Mouse (Mus musculus): ENCODE measurements around the gene Wdr73. TPM values are rescaled to one million over a fixed set of nuclear protein-coding genes. Genes with fewer than 3 reads are reported as not detected.

Gene Wdr73
- polyA plus RNA-seq, 1 experiment from 2014 or later = 33.4 TPM

GRCm38 (mm10) chr7:80885666-80886065 lies 15.4 kb downstream of the Wdr73 start:
- ATAC-seq = no peak
- Histone ChIP-seq H3K4me2 (ENCODE audit: low read depth, low read length) (no peak overlapping the region), H3K4me3 (ENCODE audit: low read length) (no peak overlapping the region), H3K27ac (ENCODE audit: low read length) (no peak overlapping the region), H3K27me3 (replicated peaks; ENCODE audit: control insufficient read depth, insufficient read depth, low read length) (no peaks in the 10 kb centered on the region), H3K9ac (ENCODE audit: low read depth, low read length) (no peak overlapping the region), H3K4me1 (ENCODE audit: control insufficient read depth, insufficient read depth, low read length) (peaks cover 9% of the 10 kb centered on the region; the same call in 1 of the 2 replicates), H3K9me3 (ENCODE audit: control insufficient read depth, low read length) (no peaks in the 10 kb centered on the region), H3K36me3 (ENCODE audit: control insufficient read depth, insufficient read depth, low read length) (no peaks in the 10 kb centered on the region)
- WGBS = 28% methylated on average over 1 of the region's 1 CpGs

- ATAC-seq = peak; percentile 93
- no peak overlapping the region for H3K27ac ChIP-seq (ENCODE audit: low read length)
- H3K9me3 ChIP-seq (ENCODE audit: control insufficient read depth, low read length) = no peaks in the 10 kb centered on the region
- peak overlapping the region; percentile 34 for H3K4me3 ChIP-seq (ENCODE audit: low read length)
- no peaks in the 10 kb centered on the region for H3K36me3 ChIP-seq (ENCODE audit: control insufficient read depth, insufficient read depth, low read length)
- no peaks in the 10 kb centered on the region for H3K27me3 ChIP-seq (replicated peaks; ENCODE audit: control insufficient read depth, insufficient read depth, low read length)
- peaks cover 6% of the 10 kb centered on the region; the same call in 1 of the 2 replicates for H3K4me1 ChIP-seq (ENCODE audit: control insufficient read depth, insufficient read depth, low read length)
- peak overlapping the region; percentile 48 for H3K9ac ChIP-seq (ENCODE audit: low read depth, low read length)
- WGBS = 19% methylated on average over 14 of the region's 14 CpGs
- H3K4me2 ChIP-seq (ENCODE audit: low read depth, low read length) = peak overlapping the region; percentile 49
Measured at GRCm38 (mm10) chr7:80882830-80883505, 18.1 kb downstream of the Wdr73 start.

- H3K27me3 ChIP-seq (replicated peaks; ENCODE audit: control insufficient read depth, insufficient read depth, low read length) = no peaks in the 10 kb centered on the region
- H3K9ac ChIP-seq (ENCODE audit: low read depth, low read length) = no peak overlapping the region
- H3K4me1 ChIP-seq (ENCODE audit: control insufficient read depth, insufficient read depth, low read length) = no peaks in the 10 kb centered on the region
- 53% methylated on average over 37 of the region's 37 CpGs for WGBS
- peaks cover 14% of the 10 kb centered on the region for H3K36me3 ChIP-seq (ENCODE audit: control insufficient read depth, insufficient read depth, low read length)
- H3K4me2 ChIP-seq (ENCODE audit: low read depth, low read length) = no peak overlapping the region
- no peak overlapping the region for H3K27ac ChIP-seq (ENCODE audit: low read length)
- no peak overlapping the region for H3K4me3 ChIP-seq (ENCODE audit: low read length)
- ATAC-seq = 0 out of 2 replicates have a peak, but pooled peaks have one; percentile 24
- no peaks in the 10 kb centered on the region for H3K9me3 ChIP-seq (ENCODE audit: control insufficient read depth, low read length)
Measured at GRCm38 (mm10) chr7:80875727-80876126, 25.3 kb downstream of the Wdr73 start.

GRCm38 (mm10) chr7:80873631-80874030 lies 27.4 kb downstream of the Wdr73 start:
- Histone ChIP-seq H3K9ac (ENCODE audit: low read depth, low read length) (no peak overlapping the region), H3K4me3 (ENCODE audit: low read length) (no peak overlapping the region), H3K27me3 (replicated peaks; ENCODE audit: control insufficient read depth, insufficient read depth, low read length) (no peaks in the 10 kb centered on the region), H3K9me3 (ENCODE audit: control insufficient read depth, low read length) (no peaks in the 10 kb centered on the region), H3K4me1 (ENCODE audit: control insufficient read depth, insufficient read depth, low read length) (no peaks in the 10 kb centered on the region), H3K36me3 (ENCODE audit: control insufficient read depth, insufficient read depth, low read length) (peaks cover 18% of the 10 kb centered on the region), H3K27ac (ENCODE audit: low read length) (no peak overlapping the region), H3K4me2 (ENCODE audit: low read depth, low read length) (no peak overlapping the region)
- no peak for ATAC-seq
- 96% methylated on average over 2 of the region's 2 CpGs for WGBS

- Histone ChIP-seq H3K27me3 (replicated peaks; ENCODE audit: control insufficient read depth, insufficient read depth, low read length) (no peaks in the 10 kb centered on the region), H3K27ac (ENCODE audit: low read length) (no peak overlapping the region), H3K36me3 (ENCODE audit: control insufficient read depth, insufficient read depth, low read length) (peaks cover 23% of the 10 kb centered on the region), H3K4me1 (ENCODE audit: control insufficient read depth, insufficient read depth, low read length) (no peaks in the 10 kb centered on the region), H3K9ac (ENCODE audit: low read depth, low read length) (no peak overlapping the region), H3K9me3 (ENCODE audit: control insufficient read depth, low read length) (no peaks in the 10 kb centered on the region), H3K4me2 (ENCODE audit: low read depth, low read length) (no peak overlapping the region), H3K4me3 (ENCODE audit: low read length) (no peak overlapping the region)
- ATAC-seq = no peak
- WGBS = 74% methylated on average over 5 of the region's 5 CpGs
Measured at GRCm38 (mm10) chr7:80873038-80873437, 28.0 kb downstream of the Wdr73 start.

- H3K9me3 ChIP-seq (ENCODE audit: control insufficient read depth, low read length) = no peaks in the 10 kb centered on the region
- H3K9ac ChIP-seq (ENCODE audit: low read depth, low read length) = no peak overlapping the region
- H3K27ac ChIP-seq (ENCODE audit: low read length) = no peak overlapping the region
- no peak overlapping the region for H3K4me2 ChIP-seq (ENCODE audit: low read depth, low read length)
- no peak for ATAC-seq
- H3K27me3 ChIP-seq (replicated peaks; ENCODE audit: control insufficient read depth, insufficient read depth, low read length) = no peaks in the 10 kb centered on the region
- H3K36me3 ChIP-seq (ENCODE audit: control insufficient read depth, insufficient read depth, low read length) = peaks cover 16% of the 10 kb centered on the region
- H3K4me1 ChIP-seq (ENCODE audit: control insufficient read depth, insufficient read depth, low read length) = peaks cover 14% of the 10 kb centered on the region
- no peak overlapping the region for H3K4me3 ChIP-seq (ENCODE audit: low read length)
- WGBS = 83% methylated on average over 2 of the region's 2 CpGs
Measured at GRCm38 (mm10) chr7:80868686-80869085, 32.4 kb downstream of the Wdr73 start.

- H3K4me1 ChIP-seq (ENCODE audit: control insufficient read depth, insufficient read depth, low read length) = peaks cover 26% of the 10 kb centered on the region
- no peaks in the 10 kb centered on the region for H3K9me3 ChIP-seq (ENCODE audit: control insufficient read depth, low read length)
- H3K9ac ChIP-seq (ENCODE audit: low read depth, low read length) = 0 out of 2 replicates have a peak overlapping the region, but pooled peaks have one; percentile 6
- H3K4me3 ChIP-seq (ENCODE audit: low read length) = no peak overlapping the region
- H3K36me3 ChIP-seq (ENCODE audit: control insufficient read depth, insufficient read depth, low read length) = peaks cover 16% of the 10 kb centered on the region
- WGBS = 38% methylated on average over 7 of the region's 7 CpGs
- H3K27ac ChIP-seq (ENCODE audit: low read length) = peak overlapping the region; percentile 90
- H3K4me2 ChIP-seq (ENCODE audit: low read depth, low read length) = peak overlapping the region; percentile 38
- H3K27me3 ChIP-seq (replicated peaks; ENCODE audit: control insufficient read depth, insufficient read depth, low read length) = no peaks in the 10 kb centered on the region
- peak; percentile 96 for ATAC-seq
Measured at GRCm38 (mm10) chr7:80866514-80867147, 34.4 kb downstream of the Wdr73 start.

- no peak overlapping the region for H3K4me2 ChIP-seq (ENCODE audit: low read depth, low read length)
Measured at GRCm38 (mm10) chr7:80865521-80865920, 35.5 kb downstream of the Wdr73 start.

GRCm38 (mm10) chr7:80864831-80865230 lies 36.2 kb downstream of the Wdr73 start:
- no peaks in the 10 kb centered on the region for H3K27me3 ChIP-seq (replicated peaks; ENCODE audit: control insufficient read depth, insufficient read depth, low read length)
- peaks cover 13% of the 10 kb centered on the region for H3K36me3 ChIP-seq (ENCODE audit: control insufficient read depth, insufficient read depth, low read length)
- H3K4me1 ChIP-seq (ENCODE audit: control insufficient read depth, insufficient read depth, low read length) = peaks cover 28% of the 10 kb centered on the region
- no peak overlapping the region for H3K4me2 ChIP-seq (ENCODE audit: low read depth, low read length)
- WGBS = 66% methylated on average over 8 of the region's 8 CpGs
- no peak overlapping the region for H3K9ac ChIP-seq (ENCODE audit: low read depth, low read length)
- no peaks in the 10 kb centered on the region for H3K9me3 ChIP-seq (ENCODE audit: control insufficient read depth, low read length)
- H3K4me3 ChIP-seq (ENCODE audit: low read length) = no peak overlapping the region
- H3K27ac ChIP-seq (ENCODE audit: low read length) = peak overlapping the region; percentile 86
- no peak for ATAC-seq

More at GRCm38 (mm10) chr7:80865521-80865920, 35.5 kb downstream of the Wdr73 start:
- Histone ChIP-seq H3K9me3 (ENCODE audit: control insufficient read depth, low read length) (no peaks in the 10 kb centered on the region), H3K9ac (ENCODE audit: low read depth, low read length) (no peak overlapping the region), H3K27me3 (replicated peaks; ENCODE audit: control insufficient read depth, insufficient read depth, low read length) (no peaks in the 10 kb centered on the region), H3K4me3 (ENCODE audit: low read length) (no peak overlapping the region), H3K4me1 (ENCODE audit: control insufficient read depth, insufficient read depth, low read length) (peaks cover 28% of the 10 kb centered on the region), H3K36me3 (ENCODE audit: control insufficient read depth, insufficient read depth, low read length) (peaks cover 13% of the 10 kb centered on the region), H3K27ac (ENCODE audit: low read length) (peak overlapping the region; percentile 86)
- 76% methylated on average over 7 of the region's 7 CpGs for WGBS
- no peak for ATAC-seq
